Mouse (Mus musculus): ENCODE measurements at regions not wholly inside any gene's neighbourhood (a gene's known extent, or its start where the extent isn't known, plus 50 kb on each side); places are given as distances from the start of the nearest gene placed in this dataset.

DNA sequence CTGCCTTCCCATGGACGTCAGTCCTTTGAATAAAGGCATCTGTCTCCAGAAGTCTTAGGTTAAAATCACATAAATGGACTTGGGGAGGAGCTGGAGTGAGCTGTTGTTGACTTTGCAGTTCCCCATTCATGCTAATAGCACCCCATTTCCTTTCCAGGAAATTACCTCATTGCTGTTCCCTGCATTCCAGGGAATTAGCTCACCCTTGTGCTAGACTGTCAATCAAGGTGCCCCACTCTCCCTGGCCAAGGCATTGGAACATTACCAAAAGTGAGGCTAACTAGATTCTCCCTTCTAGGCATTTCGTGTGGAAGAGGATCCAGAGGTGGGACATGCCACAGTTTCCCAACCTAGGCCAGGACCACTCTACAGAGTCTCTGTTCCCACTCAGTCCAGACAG is 70.0 kb upstream of the Ptch1 start:
- Histone ChIP-seq H3K27me3 (ENCODE audit: insufficient read depth, low read length) (no peaks in the 10 kb centered on the region), H3K4me1 (replicated peaks; ENCODE audit: insufficient read depth, low read length) (peaks cover 12% of the 10 kb centered on the region), H3K4me3 (replicated peaks; ENCODE audit: low read depth, low read length) (no peak overlapping the region), H3K9me3 (replicated peaks; ENCODE audit: low read length) (no peaks in the 10 kb centered on the region), H3K27ac (peak overlapping the region; percentile 85), H3K4me2 (ENCODE audit: low read length) (no peak overlapping the region), H3K36me3 (ENCODE audit: insufficient read depth, low read length) (no peaks in the 10 kb centered on the region), H3K9ac (ENCODE audit: low read depth, low read length) (no peak overlapping the region)
- ATAC-seq (replicated peaks; ENCODE audit: low FRiP score, low read depth) (no peak), DNase-seq (ENCODE audit: low spot score) (peak; percentile 42)
- 28% methylated on average over 2 of the region's 2 CpGs for WGBS
- no peak for TF ChIP-seq CTCF (IDR thresholded peaks at IDR 0.05; ENCODE audit: low read depth)

DNA sequence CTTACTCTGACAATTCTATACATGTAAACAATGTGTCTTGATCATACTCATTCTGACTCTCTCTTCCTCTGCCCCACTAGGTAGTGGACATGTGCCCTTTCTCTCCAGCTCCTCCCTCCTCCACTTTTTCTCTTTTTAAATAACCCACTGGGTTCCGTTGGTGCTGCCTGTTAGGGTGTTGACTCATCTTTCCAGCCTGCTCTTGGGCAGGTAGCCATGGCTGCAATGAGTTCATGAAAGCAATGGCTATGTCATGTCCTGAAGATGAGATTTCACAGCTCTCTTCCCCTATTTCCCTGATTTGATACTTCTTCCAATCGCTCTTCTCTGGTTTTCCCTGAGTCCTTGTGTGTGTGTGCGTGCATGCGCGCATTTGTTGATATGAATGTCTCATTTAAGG is 70.9 kb upstream of the Ptch1 start:
- no peaks in the 10 kb centered on the region for H3K27me3 ChIP-seq (ENCODE audit: insufficient read depth, low read length)
- 94% methylated on average over 5 of the region's 5 CpGs for WGBS
- H3K4me1 ChIP-seq (replicated peaks; ENCODE audit: insufficient read depth, low read length), result peaks cover 12% of the 10 kb centered on the region
- TF ChIP-seq CTCF (IDR thresholded peaks at IDR 0.05; ENCODE audit: low read depth), result no peak
- ATAC-seq (replicated peaks; ENCODE audit: low FRiP score, low read depth) (no peak), DNase-seq (ENCODE audit: low spot score) (no peak)
- no peak overlapping the region for H3K4me3 ChIP-seq (replicated peaks; ENCODE audit: low read depth, low read length)
- H3K4me2 ChIP-seq (ENCODE audit: low read length), result no peak overlapping the region
- H3K9ac ChIP-seq (ENCODE audit: low read depth, low read length), result no peak overlapping the region
- no peaks in the 10 kb centered on the region for H3K36me3 ChIP-seq (ENCODE audit: insufficient read depth, low read length)
- H3K27ac ChIP-seq, result no peak overlapping the region
- no peaks in the 10 kb centered on the region for H3K9me3 ChIP-seq (replicated peaks; ENCODE audit: low read length)

DNA sequence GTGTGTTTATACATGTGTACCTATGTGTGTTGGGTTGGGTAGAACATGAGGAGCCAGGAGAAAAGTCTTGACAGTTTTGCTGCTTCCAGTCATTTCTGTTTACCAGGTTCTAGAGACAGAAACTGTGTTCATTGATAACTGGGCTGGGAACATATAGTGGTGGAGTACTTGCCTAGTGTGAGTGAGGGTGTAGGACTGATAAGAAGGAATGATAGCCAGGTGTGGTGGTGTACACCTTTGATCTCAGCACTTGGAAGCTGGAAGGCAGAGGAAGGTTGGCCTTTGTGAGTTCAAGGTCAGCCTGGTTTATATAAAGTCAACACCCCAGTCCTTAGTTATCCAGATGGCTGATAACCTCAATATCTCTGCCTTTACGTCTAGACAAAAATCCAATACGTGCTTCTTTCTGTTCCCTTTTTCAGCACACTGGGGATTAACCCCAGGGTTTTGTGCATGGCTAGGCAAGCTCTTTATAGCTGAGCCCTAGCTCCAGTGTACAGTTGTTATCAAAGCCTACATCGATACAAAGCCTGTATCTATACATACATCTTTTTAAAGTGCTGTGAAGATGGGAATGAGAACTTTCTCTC is 75.8 kb upstream of the Ptch1 start:
- no peak for ATAC-seq (replicated peaks; ENCODE audit: low FRiP score, low read depth)
- no peaks in the 10 kb centered on the region for H3K27me3 ChIP-seq (ENCODE audit: insufficient read depth, low read length)
- H3K9ac ChIP-seq (ENCODE audit: low read depth, low read length), result no peak overlapping the region
- H3K4me1 ChIP-seq (replicated peaks; ENCODE audit: insufficient read depth, low read length), result no peaks in the 10 kb centered on the region
- H3K9me3 ChIP-seq (replicated peaks; ENCODE audit: low read length), result no peaks in the 10 kb centered on the region
- no peaks in the 10 kb centered on the region for H3K36me3 ChIP-seq (ENCODE audit: insufficient read depth, low read length)
- no peak overlapping the region for H3K4me2 ChIP-seq (ENCODE audit: low read length)
- H3K4me3 ChIP-seq (replicated peaks; ENCODE audit: low read depth, low read length), result no peak overlapping the region
- WGBS, result 69% methylated on average over 3 of the region's 3 CpGs
- TF ChIP-seq CTCF (IDR thresholded peaks at IDR 0.05; ENCODE audit: low read depth), result no peak
- no peak for DNase-seq (ENCODE audit: low spot score)
- H3K27ac ChIP-seq, result no peak overlapping the region

DNA sequence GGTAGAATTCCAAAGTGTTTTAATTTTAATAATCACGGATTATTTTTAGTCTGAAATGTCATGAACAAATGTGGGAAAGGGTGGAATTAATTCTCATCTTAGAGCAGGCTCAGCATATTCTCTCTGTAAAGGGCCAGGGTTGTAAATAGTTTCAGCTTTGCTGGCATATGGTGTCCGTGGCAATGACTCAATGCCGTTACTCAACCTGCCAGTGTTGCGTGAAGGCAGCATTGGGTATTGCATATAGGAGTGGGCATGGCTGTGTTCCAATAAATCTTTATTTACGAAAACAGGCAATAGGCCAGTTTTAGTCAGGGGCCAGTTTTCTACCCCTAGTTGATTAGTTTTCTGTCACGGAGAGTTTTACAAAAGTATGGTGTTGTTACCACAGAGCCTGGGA is 81.1 kb upstream of the Ptch1 start:
- Histone ChIP-seq H3K9me3 (replicated peaks; ENCODE audit: low read length) (no peaks in the 10 kb centered on the region), H3K27me3 (ENCODE audit: insufficient read depth, low read length) (no peaks in the 10 kb centered on the region), H3K9ac (ENCODE audit: low read depth, low read length) (no peak overlapping the region), H3K4me2 (ENCODE audit: low read length) (no peak overlapping the region), H3K27ac (no peak overlapping the region), H3K4me1 (replicated peaks; ENCODE audit: insufficient read depth, low read length) (no peaks in the 10 kb centered on the region), H3K4me3 (replicated peaks; ENCODE audit: low read depth, low read length) (no peak overlapping the region), H3K36me3 (ENCODE audit: insufficient read depth, low read length) (no peaks in the 10 kb centered on the region)
- TF ChIP-seq CTCF (IDR thresholded peaks at IDR 0.05; ENCODE audit: low read depth), result no peak
- ATAC-seq (replicated peaks; ENCODE audit: low FRiP score, low read depth) (no peak), DNase-seq (ENCODE audit: low spot score) (no peak)
- WGBS, result 80% methylated on average over 6 of the region's 6 CpGs

DNA sequence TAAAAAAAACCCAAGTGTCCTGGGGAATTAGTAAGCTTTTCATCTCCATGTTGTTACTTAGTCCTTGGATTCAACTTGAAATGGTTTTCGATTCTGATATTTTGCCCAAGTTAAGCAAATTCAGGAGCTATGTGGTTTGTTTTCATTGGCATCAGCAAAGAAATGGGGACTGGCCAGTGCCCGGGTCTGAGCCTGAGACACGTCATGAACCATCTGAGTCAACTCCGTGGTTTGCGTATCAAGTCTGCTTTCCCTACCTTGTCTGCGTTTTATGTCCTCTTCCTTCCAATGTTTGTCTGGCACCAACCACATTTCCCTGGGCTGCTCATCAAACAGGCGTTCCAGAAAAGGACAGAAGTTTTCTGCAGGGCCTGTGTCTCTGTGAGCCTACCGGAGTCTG is 83.7 kb upstream of the Ptch1 start:
- DNase-seq (ENCODE audit: low spot score), result no peak
- no peaks in the 10 kb centered on the region for H3K4me1 ChIP-seq (replicated peaks; ENCODE audit: insufficient read depth, low read length)
- no peaks in the 10 kb centered on the region for H3K36me3 ChIP-seq (ENCODE audit: insufficient read depth, low read length)
- H3K27me3 ChIP-seq (ENCODE audit: insufficient read depth, low read length), result no peaks in the 10 kb centered on the region
- H3K27ac ChIP-seq, result no peak overlapping the region
- H3K4me2 ChIP-seq (ENCODE audit: low read length), result no peak overlapping the region
- no peak overlapping the region for H3K9ac ChIP-seq (ENCODE audit: low read depth, low read length)
- no peak for ATAC-seq (replicated peaks; ENCODE audit: low FRiP score, low read depth)
- TF ChIP-seq CTCF (IDR thresholded peaks at IDR 0.05; ENCODE audit: low read depth), result no peak
- no peak overlapping the region for H3K4me3 ChIP-seq (replicated peaks; ENCODE audit: low read depth, low read length)
- H3K9me3 ChIP-seq (replicated peaks; ENCODE audit: low read length), result no peaks in the 10 kb centered on the region
- 88% methylated on average over 8 of the region's 8 CpGs for WGBS

DNA sequence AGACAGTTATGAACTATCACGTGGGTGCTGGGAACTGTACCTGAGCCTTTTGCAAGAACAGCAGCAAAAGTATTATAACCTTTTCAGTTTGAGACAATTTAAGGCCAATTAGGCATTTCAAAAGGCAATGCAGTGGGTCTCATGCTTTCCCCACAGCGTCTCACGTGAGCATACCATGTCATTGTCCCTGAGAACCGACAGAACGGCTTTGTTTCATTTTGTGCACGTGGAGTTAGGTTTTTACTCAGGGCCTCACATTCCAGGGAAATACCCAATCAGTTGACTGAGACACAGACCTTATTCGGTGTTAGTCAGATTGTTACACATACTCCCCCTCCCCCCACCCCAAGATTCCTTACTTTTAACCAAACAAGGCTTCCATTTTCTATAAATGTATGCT is 86.0 kb upstream of the Ptch1 start:
- H3K27ac ChIP-seq, result no peak overlapping the region
- ATAC-seq (replicated peaks; ENCODE audit: low FRiP score, low read depth) (no peak), DNase-seq (ENCODE audit: low spot score) (no peak)
- no peaks in the 10 kb centered on the region for H3K4me1 ChIP-seq (replicated peaks; ENCODE audit: insufficient read depth, low read length)
- H3K4me2 ChIP-seq (ENCODE audit: low read length), result no peak overlapping the region
- H3K9me3 ChIP-seq (replicated peaks; ENCODE audit: low read length), result no peaks in the 10 kb centered on the region
- no peaks in the 10 kb centered on the region for H3K27me3 ChIP-seq (ENCODE audit: insufficient read depth, low read length)
- no peak overlapping the region for H3K9ac ChIP-seq (ENCODE audit: low read depth, low read length)
- H3K4me3 ChIP-seq (replicated peaks; ENCODE audit: low read depth, low read length), result no peak overlapping the region
- H3K36me3 ChIP-seq (ENCODE audit: insufficient read depth, low read length), result no peaks in the 10 kb centered on the region
- no peak for TF ChIP-seq CTCF (IDR thresholded peaks at IDR 0.05; ENCODE audit: low read depth)
- WGBS, result 91% methylated on average over 7 of the region's 7 CpGs

DNA sequence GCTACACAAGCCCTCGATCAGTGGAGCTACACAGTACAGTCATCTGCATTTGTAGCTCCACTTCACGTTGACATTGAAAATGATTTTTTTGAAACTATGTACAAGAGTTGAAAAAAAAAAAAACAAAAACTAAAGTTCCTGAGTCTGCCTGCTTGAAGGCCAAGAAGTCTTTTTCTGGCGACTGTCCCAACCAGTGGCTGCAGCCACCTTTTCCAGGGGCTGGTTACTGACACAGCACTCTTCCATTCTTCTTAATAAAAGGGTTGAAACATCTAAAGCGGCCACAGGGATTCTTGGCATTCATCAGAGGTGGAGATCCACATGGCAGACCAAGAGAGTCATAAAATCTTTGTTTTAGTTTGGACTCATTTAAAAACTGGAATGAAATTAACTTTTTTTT is 87.0 kb upstream of the Ptch1 start:
- no peak overlapping the region for H3K27ac ChIP-seq
- no peaks in the 10 kb centered on the region for H3K4me1 ChIP-seq (replicated peaks; ENCODE audit: insufficient read depth, low read length)
- no peak for DNase-seq (ENCODE audit: low spot score)
- H3K4me2 ChIP-seq (ENCODE audit: low read length), result no peak overlapping the region
- H3K4me3 ChIP-seq (replicated peaks; ENCODE audit: low read depth, low read length), result no peak overlapping the region
- 69% methylated on average over 4 of the region's 4 CpGs for WGBS
- no peak for ATAC-seq (replicated peaks; ENCODE audit: low FRiP score, low read depth)
- H3K27me3 ChIP-seq (ENCODE audit: insufficient read depth, low read length), result no peaks in the 10 kb centered on the region
- no peak for TF ChIP-seq CTCF (IDR thresholded peaks at IDR 0.05; ENCODE audit: low read depth)
- no peaks in the 10 kb centered on the region for H3K9me3 ChIP-seq (replicated peaks; ENCODE audit: low read length)
- H3K36me3 ChIP-seq (ENCODE audit: insufficient read depth, low read length), result no peaks in the 10 kb centered on the region
- H3K9ac ChIP-seq (ENCODE audit: low read depth, low read length), result no peak overlapping the region
